Mouse (Mus musculus) cortical plate, adult 2 months (tissue): ENCODE results near the gene Trpv1.

Experiments used
- CTCF ChIP-seq: fragments of 200-500 bp; IDR thresholded peaks from 2 replicates; pipeline ENCODE4 v1.5.1; 2011; ENCODE audit warnings: mild to moderate bottlenecking, control low read depth, low read length; ENCODE audit not compliant: insufficient read depth; ENCODE audit errors: extremely low read depth
- POLR2A ChIP-seq: fragments of 200-500 bp; IDR thresholded peaks from 2 replicates; pipeline ENCODE4 v1.6.1; 2011; ENCODE audit warnings: mild to moderate bottlenecking, low read length, control low read depth; ENCODE audit not compliant: insufficient read depth; ENCODE audit errors: extremely low read depth

DNA sequence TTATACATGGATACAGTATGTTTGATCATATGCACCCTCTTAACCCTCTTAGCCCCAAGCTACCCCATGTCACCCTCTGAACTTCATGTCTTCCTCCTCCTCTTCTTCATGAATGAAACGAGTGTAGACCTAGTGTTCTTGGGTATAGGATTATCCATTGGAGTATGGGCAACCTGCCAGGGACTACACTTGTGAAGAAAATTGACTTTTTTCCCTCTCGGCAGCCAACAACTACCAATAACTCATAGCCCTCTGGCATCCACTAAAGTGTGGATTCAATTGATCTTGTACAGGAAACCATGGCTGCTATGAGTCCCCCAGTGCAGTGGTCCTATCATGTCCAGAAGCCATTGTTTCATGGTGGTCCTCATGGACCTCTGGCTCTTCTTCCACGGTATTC is 2.6 kb downstream of the Trpv1 start:
- TF ChIP-seq CTCF, result no peak
- no peak for TF ChIP-seq POLR2A
